Mouse (Mus musculus): Measurements from ENCODE around the gene Bzw2. TPM values are rescaled to one million over a fixed set of nuclear protein-coding genes. Genes with fewer than 3 reads are reported as not detected.

Gene Bzw2
- polyA plus RNA-seq, 1 experiment: 10.1 TPM

- Histone ChIP-seq H3K36me3 (ENCODE audit: control insufficient read depth, insufficient read depth, low read length) (peaks cover 5% of the 10 kb centered on the region), H3K27me3 (replicated peaks; ENCODE audit: control insufficient read depth, insufficient read depth, low read length) (no peaks in the 10 kb centered on the region), H3K4me1 (ENCODE audit: control insufficient read depth, insufficient read depth, low read length) (no peaks in the 10 kb centered on the region), H3K27ac (ENCODE audit: insufficient read depth, low read depth, low read length) (no peak overlapping the region), H3K4me3 (ENCODE audit: insufficient read depth, low read depth, low read length) (no peak overlapping the region)
- WGBS: 95% methylated on average over 8 of the region's 8 CpGs
- TF ChIP-seq POLR2A (IDR thresholded peaks at IDR 0.05; ENCODE audit: low read depth, low read length) (no peak), CTCF (conservative IDR thresholded peaks at IDR 0.05; ENCODE audit: insufficient read depth, insufficient read length, low read depth, low read length) (no peak)
- no peak for DNase-seq
Measured at GRCm38 (mm10) chr12:36102733-36103591, 54.9 kb downstream of the Bzw2 start.

GRCm38 (mm10) chr12:36095371-36095880 lies 62.5 kb downstream of the Bzw2 start:
- Histone ChIP-seq H3K27ac (ENCODE audit: insufficient read depth, low read depth, low read length) (no peak overlapping the region), H3K36me3 (ENCODE audit: control insufficient read depth, insufficient read depth, low read length) (peaks cover 2% of the 10 kb centered on the region), H3K4me1 (ENCODE audit: control insufficient read depth, insufficient read depth, low read length) (no peaks in the 10 kb centered on the region), H3K27me3 (replicated peaks; ENCODE audit: control insufficient read depth, insufficient read depth, low read length) (no peaks in the 10 kb centered on the region), H3K4me3 (ENCODE audit: insufficient read depth, low read depth, low read length) (no peak overlapping the region)
- no peak for DNase-seq
- 89% methylated on average over 7 of the region's 7 CpGs for WGBS
- TF ChIP-seq POLR2A (IDR thresholded peaks at IDR 0.05; ENCODE audit: low read depth, low read length): no peak
- no peak for TF ChIP-seq CTCF (conservative IDR thresholded peaks at IDR 0.05; ENCODE audit: insufficient read depth, insufficient read length, low read depth, low read length)

- WGBS: 79% methylated on average over 8 of the region's 8 CpGs
- TF ChIP-seq POLR2A (IDR thresholded peaks at IDR 0.05; ENCODE audit: low read depth, low read length): no peak
- no peak for TF ChIP-seq CTCF (conservative IDR thresholded peaks at IDR 0.05; ENCODE audit: insufficient read depth, insufficient read length, low read depth, low read length)
- H3K4me1 ChIP-seq (ENCODE audit: control insufficient read depth, insufficient read depth, low read length): no peaks in the 10 kb centered on the region
- no peak overlapping the region for H3K4me3 ChIP-seq (ENCODE audit: insufficient read depth, low read depth, low read length)
- no peak for DNase-seq
- H3K27ac ChIP-seq (ENCODE audit: insufficient read depth, low read depth, low read length): no peak overlapping the region
- no peaks in the 10 kb centered on the region for H3K27me3 ChIP-seq (replicated peaks; ENCODE audit: control insufficient read depth, insufficient read depth, low read length)
- H3K36me3 ChIP-seq (ENCODE audit: control insufficient read depth, insufficient read depth, low read length): peaks cover 2% of the 10 kb centered on the region
Measured at GRCm38 (mm10) chr12:36093081-36093670, 64.7 kb downstream of the Bzw2 start.

GRCm38 (mm10) chr12:36091964-36092363 lies 65.9 kb downstream of the Bzw2 start:
- Histone ChIP-seq H3K4me3 (ENCODE audit: insufficient read depth, low read depth, low read length) (no peak overlapping the region), H3K27me3 (replicated peaks; ENCODE audit: control insufficient read depth, insufficient read depth, low read length) (no peaks in the 10 kb centered on the region), H3K27ac (ENCODE audit: insufficient read depth, low read depth, low read length) (no peak overlapping the region), H3K4me1 (ENCODE audit: control insufficient read depth, insufficient read depth, low read length) (no peaks in the 10 kb centered on the region), H3K36me3 (ENCODE audit: control insufficient read depth, insufficient read depth, low read length) (peaks cover 2% of the 10 kb centered on the region)
- TF ChIP-seq CTCF (conservative IDR thresholded peaks at IDR 0.05; ENCODE audit: insufficient read depth, insufficient read length, low read depth, low read length) (no peak), POLR2A (IDR thresholded peaks at IDR 0.05; ENCODE audit: low read depth, low read length) (no peak)
- WGBS: 95% methylated on average over 10 of the region's 10 CpGs
- no peak for DNase-seq

GRCm38 (mm10) chr12:36089221-36089620 lies 68.7 kb downstream of the Bzw2 start:
- Histone ChIP-seq H3K27me3 (replicated peaks; ENCODE audit: control insufficient read depth, insufficient read depth, low read length) (no peaks in the 10 kb centered on the region), H3K4me3 (ENCODE audit: insufficient read depth, low read depth, low read length) (no peak overlapping the region), H3K36me3 (ENCODE audit: control insufficient read depth, insufficient read depth, low read length) (peaks cover 2% of the 10 kb centered on the region), H3K4me1 (ENCODE audit: control insufficient read depth, insufficient read depth, low read length) (no peaks in the 10 kb centered on the region), H3K27ac (ENCODE audit: insufficient read depth, low read depth, low read length) (no peak overlapping the region)
- 58% methylated on average over 6 of the region's 6 CpGs for WGBS
- no peak for TF ChIP-seq CTCF (conservative IDR thresholded peaks at IDR 0.05; ENCODE audit: insufficient read depth, insufficient read length, low read depth, low read length)
- no peak for TF ChIP-seq POLR2A (IDR thresholded peaks at IDR 0.05; ENCODE audit: low read depth, low read length)
- DNase-seq: peak; percentile 10

GRCm38 (mm10) chr12:36088804-36089203 lies 69.1 kb downstream of the Bzw2 start:
- Histone ChIP-seq H3K36me3 (ENCODE audit: control insufficient read depth, insufficient read depth, low read length) (peaks cover 2% of the 10 kb centered on the region), H3K27me3 (replicated peaks; ENCODE audit: control insufficient read depth, insufficient read depth, low read length) (no peaks in the 10 kb centered on the region), H3K4me3 (ENCODE audit: insufficient read depth, low read depth, low read length) (no peak overlapping the region), H3K27ac (ENCODE audit: insufficient read depth, low read depth, low read length) (no peak overlapping the region), H3K4me1 (ENCODE audit: control insufficient read depth, insufficient read depth, low read length) (no peaks in the 10 kb centered on the region)
- DNase-seq: no peak
- TF ChIP-seq CTCF (conservative IDR thresholded peaks at IDR 0.05; ENCODE audit: insufficient read depth, insufficient read length, low read depth, low read length) (no peak), POLR2A (IDR thresholded peaks at IDR 0.05; ENCODE audit: low read depth, low read length) (no peak)
- 97% methylated on average over 1 of the region's 1 CpGs for WGBS

- no peak overlapping the region for H3K27ac ChIP-seq (ENCODE audit: insufficient read depth, low read depth, low read length)
- WGBS: 93% methylated on average over 2 of the region's 2 CpGs
- H3K4me3 ChIP-seq (ENCODE audit: insufficient read depth, low read depth, low read length): no peak overlapping the region
- TF ChIP-seq CTCF (conservative IDR thresholded peaks at IDR 0.05; ENCODE audit: insufficient read depth, insufficient read length, low read depth, low read length) (no peak), POLR2A (IDR thresholded peaks at IDR 0.05; ENCODE audit: low read depth, low read length) (no peak)
- no peak for DNase-seq
- no peaks in the 10 kb centered on the region for H3K36me3 ChIP-seq (ENCODE audit: control insufficient read depth, insufficient read depth, low read length)
- H3K27me3 ChIP-seq (replicated peaks; ENCODE audit: control insufficient read depth, insufficient read depth, low read length): no peaks in the 10 kb centered on the region
- no peaks in the 10 kb centered on the region for H3K4me1 ChIP-seq (ENCODE audit: control insufficient read depth, insufficient read depth, low read length)
Measured at GRCm38 (mm10) chr12:36085380-36085779, 72.5 kb downstream of the Bzw2 start.

Measured in kidney, adult 2 months (tissue).